Mouse (Mus musculus) gastrocnemius, adult 8-10 months (tissue): ENCODE results near the gene Shc2. TPM values are rescaled to one million over a fixed set of nuclear protein-coding genes. Genes with fewer than 3 reads are reported as not detected.

ENCODE experiments used
- DNase-seq, 2 experiments: peaks; one replicate each; pipeline ENCODE4 v3.0.0; 2022; ENCODE audit warnings: low spot score in 2 of 2
- total RNA-seq, 4 experiments: library from RNA; stranded (reverse); gene quantifications; 2 replicates each; pipeline ENCODE4 v1.2.4; 2022

Gene Shc2
- 10 to 100 TPM in 2 of 4 experiments, 1 to 10 TPM in 2; 5.4 to 13.0 (median 8.7) TPM for total RNA-seq

GRCm38 (mm10) chr10:79637128-79638110, at the start of gene Shc2:
TSS of gene Shc2 (minus strand) at chr10:79637918.
- DNase-seq: peak in 1 of 2 experiments; percentile 15

- no peak for DNase-seq
These were observed 49.8 kb upstream of the Shc2 start for GRCm38 (mm10) chr10:79687513-79687912.

- DNase-seq: peak in 1 of 2 experiments; percentile 65
These were observed 49.0 kb upstream of the Shc2 start for GRCm38 (mm10) chr10:79686691-79687090.

GRCm38 (mm10) chr10:79686219-79686618, 48.5 kb upstream of the Shc2 start:
- no peak for DNase-seq

GRCm38 (mm10) chr10:79684770-79685600, 47.3 kb upstream of the Shc2 start:
- DNase-seq: no peak

- peak; percentile 68 to 80 for DNase-seq
These were observed 46.3 kb upstream of the Shc2 start for GRCm38 (mm10) chr10:79683726-79684640.

- DNase-seq: peak; percentile 77 to 78
These were observed 45.3 kb upstream of the Shc2 start for GRCm38 (mm10) chr10:79682916-79683582.

GRCm38 (mm10) chr10:79682551-79682915, 44.8 kb upstream of the Shc2 start:
- DNase-seq: no peak

- peak; percentile 98 to 100 for DNase-seq
These were observed 44.0 kb upstream of the Shc2 start, which contains the start of gene Cdc34 for GRCm38 (mm10) chr10:79681591-79682245. TSS of gene Cdc34 (plus strand) at chr10:79682195.

- DNase-seq: no peak
These were observed 43.1 kb upstream of the Shc2 start for GRCm38 (mm10) chr10:79680606-79681495.

- DNase-seq: no peak
These were observed 37.8 kb upstream of the Shc2 start for GRCm38 (mm10) chr10:79675346-79676035.

GRCm38 (mm10) chr10:79673054-79673453, 35.3 kb upstream of the Shc2 start:
- DNase-seq: no peak

GRCm38 (mm10) chr10:79672088-79672455, 34.4 kb upstream of the Shc2 start:
- DNase-seq: no peak

GRCm38 (mm10) chr10:79671396-79672087, 33.8 kb upstream of the Shc2 start:
- DNase-seq: no peak

GRCm38 (mm10) chr10:79670071-79670888, 32.6 kb upstream of the Shc2 start:
- no peak for DNase-seq

- DNase-seq: peak in 1 of 2 experiments; percentile 43
These were observed 31.9 kb upstream of the Shc2 start for GRCm38 (mm10) chr10:79669576-79670057.
